ENCODE assay signal across 8 mouse cellular contexts in the genomic region with DNA sequence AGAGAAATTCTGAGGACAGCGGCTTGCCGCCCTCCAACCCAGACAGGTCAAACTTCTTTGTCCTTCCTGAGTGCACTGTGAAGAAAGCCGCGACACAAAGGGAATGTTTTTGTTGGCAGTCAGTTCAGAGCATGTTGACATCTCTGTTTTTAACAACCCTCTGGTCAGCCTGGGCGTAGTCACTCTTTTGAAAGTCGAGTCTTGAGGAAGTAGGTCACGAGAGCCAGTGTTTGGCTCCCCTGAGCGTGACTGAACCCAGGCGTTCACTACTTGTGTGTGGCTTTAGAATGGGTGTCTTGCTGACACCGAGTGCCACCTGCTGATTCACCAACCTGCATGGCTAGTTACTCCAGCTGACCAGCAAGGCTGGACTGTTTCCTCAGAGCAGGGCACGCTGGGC. TPM values are rescaled to one million over a fixed set of nuclear protein-coding genes. Genes with fewer than 3 reads are reported as not detected.
DNase-seq lines count a peak whose midpoint lies in the region; ATAC-seq lines count a peak whose summit lies in the region.

No protein-coding gene starts in this region.

- peak; percentile 14 to 18 for DNase-seq in spleen, adult 18-20 months
- DNase-seq in spleen, adult 12 weeks (ENCODE audit: low spot score), result no peak
- DNase-seq in spleen, postnatal 4 days (ENCODE audit: low spot score in 2 of 2), result peak; percentile 48 to 69
- no peak for DNase-seq in cerebellum, postnatal 4 days (ENCODE audit: low spot score in 2 of 2)
- no peak for DNase-seq in cerebellum, adult 9-11 months
- no peak for DNase-seq in thymus, postnatal 10 days (ENCODE audit: low spot score in 2 of 2)

- H3K9ac ChIP-seq in heart, embryonic 13.5 days, result peak overlapping the region; percentile 61
- H3K9ac ChIP-seq in liver, embryonic 15.5 days, result no peak overlapping the region

- WGBS in heart, embryonic 13.5 days, result 21% methylated on average over 11 of the region's 11 CpGs
- 30% methylated on average over 11 of the region's 11 CpGs for WGBS in liver, embryonic 15.5 days (ENCODE audit: insufficient replicate concordance)

- no peaks in the 10 kb centered on the region for H3K9me3 ChIP-seq in heart, embryonic 13.5 days
- no peaks in the 10 kb centered on the region for H3K9me3 ChIP-seq in liver, embryonic 15.5 days (replicated peaks)

- no peak; the same call in 1 of the 2 replicates for ATAC-seq in heart, embryonic 13.5 days (ENCODE audit: extremely low read depth, insufficient number of reproducible peaks, low FRiP score, low TSS enrichment)
- no peak; the same call in 1 of the 2 replicates for ATAC-seq in liver, embryonic 15.5 days (ENCODE audit: insufficient read depth)

- no peak overlapping the region for H3K27ac ChIP-seq in heart, embryonic 13.5 days (replicated peaks)
- H3K27ac ChIP-seq in liver, embryonic 15.5 days (replicated peaks), result peak overlapping the region; percentile 31; the same call in 1 of the 2 replicates

- peak overlapping the region; percentile 64 for H3K4me2 ChIP-seq in heart, embryonic 13.5 days
- H3K4me2 ChIP-seq in liver, embryonic 15.5 days, result peak overlapping the region; percentile 50

- H3K36me3 ChIP-seq in heart, embryonic 13.5 days, result no peaks in the 10 kb centered on the region
- no peaks in the 10 kb centered on the region for H3K36me3 ChIP-seq in liver, embryonic 15.5 days (replicated peaks)

- H3K4me1 ChIP-seq in heart, embryonic 13.5 days, result peaks cover 14% of the 10 kb centered on the region
- H3K4me1 ChIP-seq in liver, embryonic 15.5 days (replicated peaks), result peaks cover 15% of the 10 kb centered on the region

- H3K4me3 ChIP-seq in heart, embryonic 13.5 days, result peak overlapping the region; percentile 24
- H3K4me3 ChIP-seq in liver, embryonic 15.5 days (replicated peaks), result peak overlapping the region; percentile 6; the same call in 1 of the 2 replicates

- peaks cover 35% of the 10 kb centered on the region for H3K27me3 ChIP-seq in heart, embryonic 13.5 days (replicated peaks)
- H3K27me3 ChIP-seq in liver, embryonic 15.5 days, result no peaks in the 10 kb centered on the region

RNA-seq across cellular contexts. Expression of gene Prep, which starts 18.4 kb away (rescaled TPM):
- polyA plus RNA-seq in heart, embryonic 13.5 days (2015; fragmentation: Nextera tagmentation; extraction: Ambion mirVana), result 27.8 and 29.6 TPM in 2 replicates
- 8.9 and 9.2 TPM in 2 replicates for polyA plus RNA-seq in liver, embryonic 15.5 days (2015; fragmentation: Nextera tagmentation; extraction: Ambion mirVana)

Comparison
In these comparisons a context has a peak if more than half of its experiments do, and no peak if none do; other contexts are left out.
1. DNase-seq: peak in spleen, adult 18-20 months (2 of 2) and spleen, postnatal 4 days (2 of 2); none in spleen, adult 12 weeks (single experiment), cerebellum, postnatal 4 days (0 of 2), cerebellum, adult 9-11 months (single experiment) and thymus, postnatal 10 days (0 of 2).